Mouse (Mus musculus) intestine, embryonic 16.5 days (tissue): ENCODE data around the gene Serpine1. TPM values are rescaled to one million over a fixed set of nuclear protein-coding genes. Genes with fewer than 3 reads are reported as not detected.
"Not testable (repeated sequence)": the region's sequence is repeated elsewhere in the genome, so short reads cannot be mapped to it uniquely, and the experiment has no call there.

Experiments
- ATAC-seq: fragments of 200-750 bp; cut with Nextera tagmentation; 2 replicates; pipeline ENCODE4 v1.8.0; 2017; ENCODE audit warnings: moderate TSS enrichment, moderate library complexity
- H3K27ac ChIP-seq: fragments of 300-500 bp; sonication (generic); 2 replicates; pipeline ENCODE4 v1.5.1; 2014; ENCODE audit warnings: mild to moderate bottlenecking, low read length
- H3K27me3 ChIP-seq: fragments of 300-500 bp; sonication (generic); replicated peaks from 2 replicates; pipeline ENCODE4 v1.6.1; 2014; ENCODE audit warnings: low read length, control low read depth, mixed read lengths; ENCODE audit not compliant: control insufficient read depth, insufficient read depth
- H3K36me3 ChIP-seq: fragments of 300-500 bp; sonication (generic); 2 replicates; pipeline ENCODE4 v1.6.1; 2014; ENCODE audit warnings: low read length, control low read depth; ENCODE audit not compliant: control insufficient read depth, insufficient read depth
- H3K4me1 ChIP-seq: fragments of 300-500 bp; sonication (generic); 2 replicates; pipeline ENCODE4 v1.6.1; 2014; ENCODE audit warnings: low read length, control low read depth, mixed read lengths; ENCODE audit not compliant: control insufficient read depth, insufficient read depth
- H3K4me2 ChIP-seq: fragments of 300-500 bp; sonication (generic); 2 replicates; pipeline ENCODE4 v1.6.1; 2014; ENCODE audit warnings: low read depth, low read length, control low read depth
- H3K4me3 ChIP-seq: fragments of 300-500 bp; sonication (generic); 2 replicates; pipeline ENCODE4 v1.5.1; 2014; ENCODE audit warnings: mild to moderate bottlenecking, low read length
- H3K9ac ChIP-seq: fragments of 300-500 bp; sonication (generic); 2 replicates; pipeline ENCODE4 v1.6.1; 2014; ENCODE audit warnings: low read depth, low read length
- H3K9me3 ChIP-seq: fragments of 300-500 bp; sonication (generic); 2 replicates; pipeline ENCODE4 v1.6.1; 2016; ENCODE audit warnings: low read length, control low read depth; ENCODE audit not compliant: control insufficient read depth
- WGBS: fragments of 180-500 bp; shearing (Covaris S2); extraction: QIAGEN DNeasy Blood & Tissue Kit; methylation state at CpG from one replicate; pipeline ENCODE4 v1.1.7; 2014; 5-methylcytosine and 5-hydroxymethylcytosine counted together
- polyA plus RNA-seq: library from polyadenylated mRNA; unstranded; fragments of >200 nt; fragmentation: Nextera tagmentation; extraction: Ambion mirVana; gene quantifications from 2 replicates; pipeline ENCODE4 v1.2.1, GENCODE M21; 2015

The Serpine1 gene
- polyA plus RNA-seq, result 0.24 and 0.29 TPM in 2 replicates

DNA sequence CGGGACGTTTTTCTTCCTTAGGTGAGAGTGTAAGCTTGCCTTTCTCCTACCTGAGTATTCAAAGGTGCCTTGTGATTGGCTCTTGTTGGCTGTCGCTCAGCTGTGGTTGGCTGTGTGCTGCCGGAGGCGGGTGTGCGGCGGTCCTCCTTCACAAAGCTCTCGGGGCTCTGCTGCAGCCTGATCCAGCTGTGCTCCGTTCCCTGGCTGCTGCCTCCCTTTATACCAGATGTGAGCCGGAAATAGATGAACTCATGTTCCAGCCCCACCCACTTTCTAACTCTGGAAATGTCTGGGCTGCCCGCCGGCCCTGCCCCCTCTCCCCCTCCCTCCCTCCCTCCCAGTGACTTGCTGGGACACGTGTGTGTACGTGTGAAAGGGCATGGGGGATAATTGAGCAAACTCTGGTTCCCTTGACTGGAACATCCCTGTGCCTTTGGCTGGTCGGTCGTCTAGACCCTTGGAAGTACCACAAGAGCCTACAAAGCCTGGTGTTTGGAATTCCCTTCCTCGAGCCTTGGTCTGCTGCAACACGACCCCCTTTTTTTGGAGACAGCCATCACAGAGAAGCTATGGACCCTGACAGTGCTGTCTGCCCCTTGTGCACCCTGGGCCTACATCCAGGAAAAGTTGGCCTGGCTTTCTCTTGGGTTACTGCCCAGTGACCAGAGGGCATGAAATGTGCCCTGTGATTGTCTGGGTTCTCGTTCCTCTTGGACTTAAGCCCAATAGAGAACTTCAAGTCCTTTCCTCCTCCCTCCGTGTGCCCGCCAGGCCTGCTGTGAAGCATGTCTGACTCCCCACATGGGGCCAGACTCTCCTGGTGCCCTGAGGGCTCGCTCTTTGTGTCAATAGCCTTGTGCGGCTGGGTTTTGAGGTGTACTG lies at the start of gene Serpine1:
TSS of gene Serpine1 (minus strand) at position 190 of the 882 bp plus-strand sequence.
- peak within 1 kb of the TSS; percentile 14; the same call in 1 of the 2 replicates for H3K27ac ChIP-seq
- peak within 1 kb of the TSS; percentile 23; the same call in 1 of the 2 replicates for H3K9ac ChIP-seq
- peak within 1 kb of the TSS; percentile 19; the same call in 1 of the 2 replicates for H3K4me3 ChIP-seq

DNA sequence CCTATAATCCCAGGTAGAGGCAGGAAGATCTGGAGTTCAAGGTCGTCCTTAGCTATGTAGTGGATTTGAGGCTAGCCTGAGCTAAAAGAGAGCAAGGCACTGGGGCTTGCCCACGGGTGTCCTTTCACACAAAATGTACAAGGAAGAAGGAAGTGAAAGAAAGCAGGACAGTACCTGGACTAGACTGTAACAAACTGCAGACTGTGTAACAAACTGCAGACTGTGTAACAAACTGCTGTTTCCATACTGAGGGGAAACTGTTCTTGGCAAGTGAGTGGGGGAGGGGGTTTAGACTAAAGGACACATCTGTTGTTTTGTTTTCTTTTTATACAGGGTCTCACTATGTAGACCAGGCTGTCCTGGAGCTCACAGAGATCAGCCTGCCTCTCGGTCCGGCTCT lies 49.2 kb upstream of the Serpine1 start:
- H3K4me3 ChIP-seq, result no peak overlapping the region
- H3K4me1 ChIP-seq, result peaks cover 9% of the 10 kb centered on the region
- no peak for ATAC-seq
- H3K36me3 ChIP-seq, result no peaks in the 10 kb centered on the region
- no peaks in the 10 kb centered on the region for H3K9me3 ChIP-seq
- H3K27me3 ChIP-seq, result no peaks in the 10 kb centered on the region
- no peak overlapping the region for H3K9ac ChIP-seq
- WGBS, result 68% methylated on average over 4 of the region's 4 CpGs
- no peak overlapping the region for H3K4me2 ChIP-seq
- no peak overlapping the region for H3K27ac ChIP-seq

More for the DNA sequence above, at the start of gene Serpine1:
- no peaks in the 10 kb centered on the region for H3K9me3 ChIP-seq
- H3K36me3 ChIP-seq, result no peaks in the 10 kb centered on the region
- H3K4me1 ChIP-seq, result peaks cover 32% of the 10 kb centered on the region
- peak within 1 kb of the TSS; percentile 45 for H3K4me2 ChIP-seq
- ATAC-seq, result peak; percentile 91
- no peaks in the 10 kb centered on the region for H3K27me3 ChIP-seq
- 19% methylated on average over 23 of the region's 23 CpGs for WGBS

DNA sequence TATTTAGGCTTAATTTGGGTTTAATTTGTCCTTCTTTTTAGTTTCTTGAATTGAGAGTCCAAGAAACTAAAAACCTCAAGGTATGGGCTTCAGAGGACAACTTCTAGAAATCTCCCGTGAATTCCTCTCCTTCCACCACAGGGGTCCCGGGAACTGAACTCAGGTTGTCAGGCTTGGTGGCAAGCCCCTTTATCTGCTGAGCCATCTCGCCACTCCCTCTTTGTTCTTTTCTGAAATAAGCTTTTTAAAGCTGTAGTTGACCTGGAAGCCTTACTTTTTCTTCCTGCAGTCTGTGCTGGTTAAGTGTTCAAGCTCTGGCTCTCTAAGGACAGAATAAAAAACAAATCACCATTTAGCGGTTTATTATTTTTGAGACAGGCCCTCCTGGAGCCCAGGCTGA lies 46.8 kb upstream of the Serpine1 start:
- Histone ChIP-seq H3K4me3 (no peak overlapping the region), H3K9ac (no peak overlapping the region), H3K36me3 (peaks cover 6% of the 10 kb centered on the region), H3K4me1 (peaks cover 20% of the 10 kb centered on the region), H3K27ac (no peak overlapping the region), H3K9me3 (no peaks in the 10 kb centered on the region), H3K4me2 (no peak overlapping the region), H3K27me3 (no peaks in the 10 kb centered on the region)
- ATAC-seq, result no peak
- 82% methylated on average over 4 of the region's 4 CpGs for WGBS

DNA sequence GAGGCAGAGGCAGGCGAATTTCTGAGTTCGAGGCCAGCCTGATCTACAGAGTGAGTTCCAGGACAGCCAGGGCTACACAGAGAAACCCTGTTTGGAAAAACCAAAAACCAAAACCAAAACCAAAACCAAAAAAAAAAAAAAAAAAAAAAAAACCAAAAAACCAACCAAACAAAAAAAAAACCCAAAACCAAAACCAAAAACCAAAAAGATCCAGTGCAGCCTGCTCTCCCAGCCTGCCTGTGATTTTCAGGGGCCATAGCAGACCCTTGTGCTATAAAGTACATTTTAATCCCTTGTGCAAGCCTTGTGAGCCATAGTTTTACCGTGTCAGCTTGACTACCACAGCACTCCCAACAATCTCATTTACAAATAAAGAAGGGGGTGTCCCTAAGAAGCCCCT lies 45.9 kb upstream of the Serpine1 start:
- H3K4me2 ChIP-seq, H3K27me3 ChIP-seq, H3K9ac ChIP-seq, H3K27ac ChIP-seq, ATAC-seq, H3K9me3 ChIP-seq, H3K4me3 ChIP-seq: not testable (repeated sequence)
- H3K36me3 ChIP-seq, result peaks cover 15% of the 10 kb centered on the region
- H3K4me1 ChIP-seq, result peaks cover 19% of the 10 kb centered on the region
- 88% methylated on average over 3 of the region's 3 CpGs for WGBS

DNA sequence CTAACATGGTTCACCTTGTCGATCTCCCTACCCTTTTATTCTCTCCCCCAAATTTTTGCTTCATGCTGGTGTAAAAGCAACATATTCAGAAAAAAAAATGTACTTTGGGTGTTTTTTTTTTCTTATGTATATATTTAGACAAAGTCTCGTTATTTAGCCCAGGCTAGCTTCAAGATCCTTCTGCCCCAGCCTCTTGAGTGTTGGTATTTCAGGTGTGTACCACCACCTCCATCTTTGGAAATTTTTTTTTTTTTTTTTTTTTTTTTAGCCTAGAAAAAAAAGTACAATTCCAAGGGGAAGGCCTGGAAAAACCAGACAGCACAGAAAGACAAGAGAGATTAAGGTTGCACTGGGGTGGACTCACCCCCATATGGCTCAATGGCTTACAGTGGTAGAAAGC lies 44.9 kb upstream of the Serpine1 start:
- Histone ChIP-seq H3K36me3 (peaks cover 22% of the 10 kb centered on the region), H3K4me1 (peaks cover 15% of the 10 kb centered on the region), H3K4me3 (no peak overlapping the region), H3K4me2 (no peak overlapping the region), H3K9ac (no peak overlapping the region), H3K27me3 (no peaks in the 10 kb centered on the region), H3K27ac (no peak overlapping the region), H3K9me3 (no peaks in the 10 kb centered on the region)
- no peak for ATAC-seq
- 76% methylated on average over 2 of the region's 2 CpGs for WGBS

DNA sequence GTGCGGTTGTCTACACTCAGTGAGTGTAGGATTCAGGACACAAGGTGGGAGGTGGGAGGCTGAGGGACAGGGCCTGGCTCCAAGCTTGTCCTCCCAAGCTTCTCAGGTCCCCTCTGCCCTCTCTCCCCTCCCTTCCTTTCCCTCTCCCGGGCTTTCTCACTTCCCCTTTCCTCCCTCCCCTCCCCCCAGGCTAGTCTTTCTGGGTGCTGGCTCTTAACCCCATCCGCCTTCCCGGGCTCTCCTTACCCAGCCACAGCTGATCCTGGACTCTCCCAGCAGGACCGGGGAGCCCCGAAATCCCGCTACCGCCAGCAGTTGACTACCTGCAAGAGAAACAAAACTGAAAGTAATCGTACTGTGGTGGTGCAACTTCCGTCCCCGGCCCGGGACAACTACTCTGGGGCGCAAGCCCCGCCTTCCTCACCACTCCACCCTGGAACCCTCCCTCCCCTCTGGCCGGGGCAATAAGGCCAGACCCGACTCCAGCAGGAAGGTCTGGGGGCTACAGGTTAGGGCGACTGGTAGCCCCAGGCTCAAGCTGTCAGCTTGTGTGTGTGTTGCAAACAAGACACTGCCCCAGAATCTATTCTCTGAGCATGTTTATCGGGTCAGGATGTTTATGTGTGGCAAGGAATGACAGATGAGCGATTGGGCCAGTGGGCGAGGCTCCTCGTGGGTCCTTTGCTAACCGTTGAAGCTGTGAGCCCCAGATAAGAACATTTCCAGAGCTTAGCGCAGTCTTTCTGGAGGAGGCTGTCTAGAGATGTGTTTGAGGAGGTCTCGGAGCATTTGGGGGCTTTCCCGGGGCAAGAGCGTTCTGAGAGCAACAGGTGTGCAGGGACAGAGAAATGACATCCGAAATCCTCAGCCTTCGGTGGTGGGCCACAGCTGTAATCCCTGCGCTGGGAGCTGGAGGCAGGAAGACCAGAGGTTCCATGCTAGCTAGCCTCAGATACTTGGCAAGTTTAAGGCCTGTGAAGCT lies 44.1 kb upstream of the Serpine1 start, which contains the start of gene Trim56:
TSS of gene Trim56 (minus strand) at position 344 of the 982 bp plus-strand sequence.
- ATAC-seq, result peak; percentile 93
- no peaks in the 10 kb centered on the region for H3K9me3 ChIP-seq
- WGBS, result 8% methylated on average over 29 of the region's 29 CpGs
- peaks cover 22% of the 10 kb centered on the region for H3K36me3 ChIP-seq
- H3K9ac ChIP-seq, result peak within 1 kb of the TSS; percentile 89
- peak within 1 kb of the TSS; percentile 71 for H3K4me3 ChIP-seq
- H3K4me1 ChIP-seq, result peaks cover 15% of the 10 kb centered on the region
- peak within 1 kb of the TSS; percentile 72 for H3K27ac ChIP-seq
- peak within 1 kb of the TSS; percentile 92 for H3K4me2 ChIP-seq
- H3K27me3 ChIP-seq, result no peaks in the 10 kb centered on the region

DNA sequence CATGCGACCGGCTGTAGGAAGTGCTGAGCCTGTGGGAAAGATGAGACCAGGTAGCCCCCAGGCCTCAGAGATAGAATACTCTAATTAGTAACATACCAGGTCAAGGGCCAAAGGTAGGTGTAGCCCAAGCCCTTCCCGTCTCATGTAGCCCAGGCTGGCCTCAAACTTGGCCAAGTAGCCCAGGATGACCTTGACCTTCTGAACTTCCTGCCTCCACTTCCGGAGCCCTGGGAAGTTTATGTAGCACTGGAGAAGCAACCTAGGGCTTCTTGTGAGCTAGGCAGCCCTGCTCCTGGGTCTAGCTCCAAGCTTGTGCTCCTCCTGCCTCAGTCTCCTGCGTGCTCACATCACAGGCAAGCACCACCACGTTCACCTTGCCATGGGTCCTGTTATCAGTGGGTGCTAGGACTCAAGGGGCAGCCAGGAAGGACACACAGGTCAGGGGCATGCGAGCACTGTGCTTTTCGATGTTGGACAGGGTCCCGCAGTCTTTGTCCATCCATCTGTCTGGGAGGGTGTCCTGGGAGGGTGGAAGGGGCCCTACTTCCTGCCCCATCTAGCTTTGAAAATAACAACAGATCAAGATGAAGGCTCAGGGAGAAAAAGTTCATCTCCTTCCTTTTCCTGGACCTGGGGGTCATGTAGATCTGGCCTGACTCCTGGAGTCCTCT lies 43.0 kb upstream of the Serpine1 start:
- Histone ChIP-seq H3K4me2 (peak overlapping the region; percentile 92), H3K9me3 (no peaks in the 10 kb centered on the region; the same call in 1 of the 2 replicates), H3K9ac (peak overlapping the region; percentile 89), H3K36me3 (peaks cover 22% of the 10 kb centered on the region), H3K27ac (no peak overlapping the region; the same call in 1 of the 2 replicates), H3K4me1 (peaks cover 15% of the 10 kb centered on the region), H3K4me3 (peak overlapping the region; percentile 71), H3K27me3 (no peaks in the 10 kb centered on the region)
- no peak for ATAC-seq
- 75% methylated on average over 9 of the region's 9 CpGs for WGBS

DNA sequence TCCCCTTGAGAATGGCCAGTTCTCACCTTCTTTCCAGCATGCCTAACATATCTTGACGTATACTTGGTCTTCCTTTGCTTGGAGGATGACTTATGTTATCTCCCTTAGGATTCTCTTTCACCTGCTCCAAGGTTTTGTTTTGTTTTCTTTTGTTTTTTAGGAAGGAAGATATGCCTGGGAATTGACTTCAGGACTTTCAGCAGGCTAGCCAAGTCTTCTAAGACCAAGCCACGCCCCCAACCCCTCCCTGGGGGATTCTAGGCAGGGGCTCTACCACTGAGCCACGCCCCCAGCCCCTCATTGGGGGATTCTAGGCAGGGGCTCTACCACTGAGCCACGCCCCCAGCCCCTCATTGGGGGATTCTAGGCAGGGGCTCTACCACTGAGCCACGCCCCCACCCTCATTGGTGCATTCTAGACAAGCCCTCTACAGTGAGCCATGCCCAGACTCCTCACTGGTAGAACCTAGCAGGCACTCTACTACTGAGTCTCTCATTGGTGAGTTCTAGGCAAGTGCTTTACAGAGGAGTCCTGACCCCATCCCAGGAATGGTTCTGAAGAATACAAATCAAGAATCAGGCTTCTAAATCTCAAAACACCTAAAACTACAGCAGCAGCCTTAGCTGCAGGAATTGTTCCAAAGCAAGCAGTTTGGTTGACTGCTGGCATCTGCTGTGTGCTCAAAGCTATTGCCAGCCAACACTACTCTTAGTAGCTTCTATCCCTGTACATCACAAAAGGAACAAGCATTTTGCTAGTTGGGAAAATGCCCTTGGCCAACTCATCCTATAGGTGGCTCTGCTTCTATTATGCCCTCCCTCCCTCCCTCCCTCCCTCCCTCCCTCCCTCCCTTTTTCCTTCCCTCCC lies 39.7 kb upstream of the Serpine1 start:
- H3K9me3 ChIP-seq, result no peaks in the 10 kb centered on the region; the same call in 1 of the 2 replicates
- no peak overlapping the region for H3K4me3 ChIP-seq
- H3K36me3 ChIP-seq, result peaks cover 22% of the 10 kb centered on the region
- no peaks in the 10 kb centered on the region for H3K27me3 ChIP-seq
- ATAC-seq, result no peak
- H3K4me1 ChIP-seq, result peaks cover 15% of the 10 kb centered on the region
- no peak overlapping the region for H3K4me2 ChIP-seq
- no peak overlapping the region for H3K9ac ChIP-seq
- no peak overlapping the region for H3K27ac ChIP-seq
- WGBS, result 80% methylated on average over 5 of the region's 5 CpGs
